Mouse (Mus musculus) monocyte, adult 59 days (primary cell): ENCODE measurements around the gene Map2k2. TPM values are rescaled to one million over a fixed set of nuclear protein-coding genes. Genes with fewer than 3 reads are reported as not detected.

Experiments
- total RNA-seq, 2 experiments: library from RNA; stranded (reverse); gene quantifications; one replicate each; pipeline ENCODE4 v1.2.4; 2023

Map2k2 gene
- total RNA-seq: 100 to 1,000 TPM; 100 to 101 TPM

DNA sequence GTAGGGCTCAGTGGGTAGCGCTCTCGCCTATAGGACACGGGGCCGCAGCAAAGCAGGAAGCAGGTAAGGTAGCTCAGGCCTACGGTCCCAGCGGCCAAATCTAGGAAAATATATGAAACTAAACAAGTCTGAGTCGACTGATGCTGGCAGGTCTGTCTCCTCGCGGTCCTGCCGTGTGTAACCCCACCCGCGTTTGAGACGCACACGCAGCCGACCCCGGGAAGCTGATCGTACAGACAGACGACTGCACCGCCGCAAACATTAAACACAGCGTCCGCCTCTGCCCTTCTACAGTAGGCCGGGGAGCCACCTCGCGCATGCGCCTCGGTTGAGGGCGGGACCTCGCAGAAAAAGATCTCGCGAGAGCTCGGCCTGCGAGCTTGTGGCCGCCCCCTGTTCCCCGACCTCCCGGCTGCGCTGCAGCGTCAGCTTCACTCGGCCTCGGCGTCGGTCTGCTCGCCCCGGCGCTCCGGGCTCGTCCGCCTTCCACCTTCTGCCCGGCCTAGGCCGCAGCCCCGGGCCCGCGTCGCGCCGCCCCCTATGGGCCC, at the start of gene Map2k2:
Gene Map2k2, plus strand, starts transcription at position 351 of the 548 bp plus-strand sequence.

GRCm38 (mm10) chr10:81059603-81060543, 45.8 kb upstream of the Map2k2 start, which contains the start of gene Sgta:
Gene Sgta, minus strand, starts transcription at chr10:81060181.

DNA sequence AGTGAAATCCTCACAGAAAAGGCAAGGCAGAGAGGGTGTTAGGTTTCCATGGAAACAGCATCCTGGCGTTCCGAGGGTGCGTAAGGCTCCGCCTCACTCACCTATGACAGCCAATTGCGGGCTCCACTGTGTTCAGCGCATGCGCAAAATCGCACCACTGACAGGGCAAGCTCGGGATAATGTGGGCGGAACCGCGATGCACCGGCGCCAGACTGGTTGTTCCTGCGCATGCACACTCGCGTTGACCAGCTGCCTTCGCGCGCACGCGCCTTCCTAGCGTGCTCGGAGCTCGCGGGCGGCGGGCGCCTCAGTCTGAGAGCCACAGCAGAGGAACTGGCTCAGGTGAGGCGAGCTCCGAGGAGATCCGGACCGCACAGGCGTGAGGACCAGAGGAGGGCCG, 35.9 kb upstream of the Map2k2 start, which contains the start of gene Thop1:
Gene Thop1, plus strand, starts transcription at position 200 of the 400 bp plus-strand sequence.

GRCm38 (mm10) chr10:81134966-81135681, 29.4 kb downstream of the Map2k2 start, which contains the start of gene Zbtb7a:
Gene Zbtb7a, plus strand, starts transcription at chr10:81135220.

GRCm38 (mm10) chr10:81167200-81168086, 61.7 kb downstream of the Map2k2 start, which contains the start of gene Pias4:
Gene Pias4, minus strand, starts transcription at chr10:81167923.

DNA sequence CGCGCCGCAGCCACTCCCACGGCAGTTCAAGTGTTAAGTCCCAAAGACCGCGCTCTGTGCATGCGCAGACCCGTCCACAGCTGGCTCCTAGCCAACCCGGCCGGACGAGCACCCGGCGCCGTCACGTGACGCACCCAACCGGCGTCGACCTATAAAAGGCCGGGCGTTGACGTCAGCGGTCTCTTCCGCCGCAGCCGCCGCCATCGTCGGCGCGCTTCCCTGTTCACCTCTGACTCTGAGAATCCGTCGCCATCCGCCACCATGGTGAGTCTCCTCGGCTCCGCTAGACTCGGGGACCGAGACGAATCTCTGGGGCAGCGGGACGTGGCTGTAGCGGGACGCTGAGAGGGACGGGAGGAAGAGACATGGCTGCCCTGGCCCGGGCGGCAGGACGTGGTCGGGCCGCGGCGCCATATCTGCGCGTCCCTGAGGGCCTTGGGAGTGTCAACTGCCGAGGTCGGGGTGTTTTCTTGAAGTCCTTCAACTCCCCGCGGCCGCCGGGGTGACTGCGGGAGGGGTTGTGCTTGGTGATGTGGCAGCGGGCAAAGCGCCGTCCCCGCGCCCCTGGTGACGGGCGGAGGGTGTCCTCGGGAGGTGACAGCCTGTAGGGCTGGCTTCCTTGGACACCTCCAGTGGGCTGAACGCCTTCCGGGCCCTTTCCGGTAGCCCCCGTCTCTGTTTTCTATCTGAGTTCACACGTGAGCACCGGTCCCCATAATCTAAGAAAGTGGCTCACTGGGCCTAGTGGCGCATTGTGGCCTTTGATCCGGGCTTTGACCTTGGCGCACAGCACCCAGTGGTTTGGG, 71.0 kb downstream of the Map2k2 start, which contains the start of gene Eef2:
Gene Eef2, plus strand, starts transcription at position 166 of the 806 bp plus-strand sequence.

GRCm38 (mm10) chr10:81182336-81183333, 76.9 kb downstream of the Map2k2 start, which contains the start of gene Dapk3:
Gene Dapk3, plus strand, starts transcription at chr10:81183005.

Other genes starting within 250 kb of the Map2k2 start
- gene Tmprss9, start 234.1 kb upstream of the Map2k2 start, total RNA-seq: not detected
- gene Timm13, start 204.9 kb upstream of the Map2k2 start, total RNA-seq: 10 to 100 TPM; 49.5 to 51.3 TPM
- 1 to 10 TPM; 4.1 to 4.5 TPM for gene Lmnb2, start 187.7 kb upstream of the Map2k2 start, total RNA-seq
- 10 to 100 TPM; 39.5 to 46.2 TPM for gene Gadd45b, start 175.8 kb upstream of the Map2k2 start, total RNA-seq
- under 1 TPM; 0.37 to 0.64 TPM for gene Gng7, start 91.0 kb upstream of the Map2k2 start, total RNA-seq
- not detected for gene Diras1, start 80.3 kb upstream of the Map2k2 start, total RNA-seq
- 10 to 100 TPM; 11.8 to 12.8 TPM for gene Slc39a3, start 68.5 kb upstream of the Map2k2 start, total RNA-seq
- gene Sgta, start 45.7 kb upstream of the Map2k2 start, total RNA-seq: 10 to 100 TPM; 54.7 to 57.0 TPM
- gene Thop1, start 35.9 kb upstream of the Map2k2 start, total RNA-seq: 1 to 10 TPM; 4.8 to 9.0 TPM
- gene Creb3l3, start 7.0 kb upstream of the Map2k2 start, total RNA-seq: not detected
- 100 to 1,000 TPM; 124 TPM for gene Zbtb7a, start 29.3 kb downstream of the Map2k2 start, total RNA-seq
- gene Pias4, start 62.0 kb downstream of the Map2k2 start, total RNA-seq: 10 to 100 TPM; 23.5 to 34.3 TPM
- 1,000 to 10,000 TPM; 1,547 to 1,607 TPM for gene Eef2, start 70.7 kb downstream of the Map2k2 start, total RNA-seq
- 10 to 100 TPM; 33.4 to 35.1 TPM for gene Dapk3, start 77.1 kb downstream of the Map2k2 start, total RNA-seq
- not detected for gene 4930442H23Rik, start 77.9 kb downstream of the Map2k2 start, total RNA-seq
- gene Nmrk2, start 96.1 kb downstream of the Map2k2 start, total RNA-seq: not detected
- gene Atcay, start 124.9 kb downstream of the Map2k2 start, total RNA-seq: not detected
- 1 to 10 TPM; 1.3 to 2.7 TPM for gene Zfr2, start 127.2 kb downstream of the Map2k2 start, total RNA-seq
- 10 to 100 TPM; 42.3 to 59.6 TPM for gene Matk, start 147.0 kb downstream of the Map2k2 start, total RNA-seq
- gene Mrpl54, start 161.0 kb downstream of the Map2k2 start, total RNA-seq: 10 to 100 TPM; 75.9 to 85.4 TPM
- gene Apba3, start 161.0 kb downstream of the Map2k2 start, total RNA-seq: 10 to 100 TPM; 42.4 to 46.0 TPM
- 1 to 10 TPM; 1.7 to 4.5 TPM for gene Tjp3, start 185.7 kb downstream of the Map2k2 start, total RNA-seq
- gene Pip5k1c, start 187.0 kb downstream of the Map2k2 start, total RNA-seq: 100 to 1,000 TPM; 135 to 147 TPM
- gene Cactin, start 215.2 kb downstream of the Map2k2 start, total RNA-seq: 10 to 100 TPM; 29.4 to 32.4 TPM
- gene Tbxa2r, start 222.8 kb downstream of the Map2k2 start, total RNA-seq: under 1 TPM in 1 of 2 experiments, not detected in 1; 0.26 TPM
- gene Gipc3, start 237.4 kb downstream of the Map2k2 start, total RNA-seq: under 1 TPM in 1 of 2 experiments, not detected in 1; 0.15 TPM
- 10 to 100 TPM; 71.4 to 85.8 TPM for gene Hmg20b, start 244.6 kb downstream of the Map2k2 start, total RNA-seq